Mouse (Mus musculus) midbrain, embryonic 14.5 days (tissue): ENCODE measurements around the gene Tcf12. TPM values are rescaled to one million over a fixed set of nuclear protein-coding genes. Genes with fewer than 3 reads are reported as not detected.

Experiments used
- ATAC-seq: fragments of 200-750 bp; cut with Nextera tagmentation; 2 replicates; pipeline ENCODE4 v1.8.0; 2017; ENCODE audit warnings: moderate number of reproducible peaks, moderate library complexity; ENCODE audit not compliant: low FRiP score, low TSS enrichment
- DNase-seq: peaks from one replicate; pipeline ENCODE4 v3.0.0-alpha.2; 2015
- H3K27ac ChIP-seq: fragments of 300-500 bp; sonication (generic); replicated peaks from 2 replicates; pipeline ENCODE4 v1.5.1; 2014; ENCODE audit warnings: mild to moderate bottlenecking, low read depth, low read length, moderate library complexity
- H3K27me3 ChIP-seq: fragments of 300-500 bp; sonication (generic); 2 replicates; pipeline ENCODE4 v1.6.1; 2014; ENCODE audit warnings: low read length, control low read depth, mixed read lengths; ENCODE audit not compliant: control insufficient read depth, insufficient read depth
- H3K36me3 ChIP-seq: fragments of 300-500 bp; sonication (generic); 2 replicates; pipeline ENCODE4 v1.6.1; 2014; ENCODE audit warnings: low read length, control low read depth; ENCODE audit not compliant: control insufficient read depth, insufficient read depth
- H3K4me1 ChIP-seq: fragments of 300-500 bp; sonication (generic); 2 replicates; pipeline ENCODE4 v1.6.1; 2014; ENCODE audit warnings: mild to moderate bottlenecking, antibody characterized with exemption, low read length, control low read depth; ENCODE audit not compliant: control insufficient read depth, insufficient read depth
- H3K4me2 ChIP-seq: fragments of 300-500 bp; sonication (generic); 2 replicates; pipeline ENCODE4 v1.6.1; 2014; ENCODE audit warnings: mild to moderate bottlenecking, low read length, moderate library complexity
- H3K4me3 ChIP-seq: fragments of 300-500 bp; sonication (generic); replicated peaks from 2 replicates; pipeline ENCODE4 v1.5.1; 2014; ENCODE audit warnings: low read depth, low read length
- H3K9ac ChIP-seq: fragments of 300-500 bp; sonication (generic); replicated peaks from 2 replicates; pipeline ENCODE4 v1.6.1; 2014; ENCODE audit warnings: mild to moderate bottlenecking, low read length, moderate library complexity
- H3K9me3 ChIP-seq: fragments of 300-500 bp; sonication (generic); 2 replicates; pipeline ENCODE4 v1.6.1; 2016; ENCODE audit warnings: low read length, control low read depth, mixed read lengths; ENCODE audit not compliant: control insufficient read depth
- WGBS: fragments of 180-500 bp; shearing (Covaris S2); extraction: QIAGEN DNeasy Blood & Tissue Kit; methylation state at CpG from one replicate; pipeline ENCODE4 v1.1.7; 2014; 5-methylcytosine and 5-hydroxymethylcytosine counted together
- polyA plus RNA-seq: library from polyadenylated mRNA; unstranded; fragments of >200 nt; fragmentation: Nextera tagmentation; extraction: Ambion mirVana; gene quantifications from 2 replicates; pipeline ENCODE4 v1.2.1, GENCODE M21; 2014

The Tcf12 gene
- polyA plus RNA-seq, 1 experiment from 2014 or later: 93.6 TPM

DNA sequence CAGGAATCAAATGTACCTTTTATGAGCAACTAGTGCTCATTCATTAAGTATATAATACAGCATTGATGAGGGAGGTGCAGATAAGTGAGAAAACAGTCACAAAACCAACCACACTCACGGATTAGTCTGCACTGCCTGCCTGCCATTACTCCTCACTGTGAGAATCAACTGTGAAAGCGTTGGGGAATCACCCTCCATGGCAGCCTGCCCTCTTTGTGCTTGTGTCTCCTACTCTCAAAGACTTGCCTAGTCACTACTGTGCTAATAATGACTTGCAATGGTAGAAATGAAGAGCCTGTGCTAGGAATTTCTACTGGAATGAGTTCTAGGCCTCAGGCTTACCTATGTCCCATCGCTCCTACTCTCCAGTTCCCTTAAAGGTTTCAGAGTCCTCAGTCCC lies 233.8 kb downstream of the Tcf12 start:
- no peak overlapping the region for H3K4me2 ChIP-seq
- DNase-seq: no peak
- WGBS: 53% methylated on average over 3 of the region's 3 CpGs

DNA sequence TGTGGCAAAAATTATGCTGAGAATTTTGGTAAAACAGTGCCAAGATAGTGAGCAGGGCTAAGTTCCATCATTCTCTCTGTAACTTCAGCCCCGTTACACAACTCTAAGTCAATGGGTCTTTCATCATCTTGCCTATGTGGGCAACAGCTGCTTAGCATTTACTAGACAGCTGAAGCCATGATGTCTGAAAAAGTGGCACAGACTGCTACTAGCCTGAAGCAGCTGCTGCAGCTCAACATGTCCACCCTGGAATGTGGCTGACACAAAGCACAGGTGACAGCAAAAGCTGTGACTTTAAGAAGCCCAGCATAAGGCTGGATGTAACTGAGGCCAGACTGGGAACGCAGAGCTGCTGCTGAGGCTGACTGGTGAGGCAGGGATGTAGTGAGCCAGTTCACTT lies 236.9 kb downstream of the Tcf12 start:
- H3K9me3 ChIP-seq: no peaks in the 10 kb centered on the region
- no peak overlapping the region for H3K4me2 ChIP-seq
- WGBS: 84% methylated on average over 2 of the region's 2 CpGs
- DNase-seq: no peak
- peaks cover 28% of the 10 kb centered on the region for H3K36me3 ChIP-seq
- H3K27me3 ChIP-seq: no peaks in the 10 kb centered on the region
- H3K4me3 ChIP-seq: no peak overlapping the region
- no peak overlapping the region for H3K9ac ChIP-seq
- H3K27ac ChIP-seq: no peak overlapping the region
- peaks cover 15% of the 10 kb centered on the region; the same call in 1 of the 2 replicates for H3K4me1 ChIP-seq
- no peak for ATAC-seq

More for the DNA sequence above, 233.8 kb downstream of the Tcf12 start:
- H3K36me3 ChIP-seq: peaks cover 24% of the 10 kb centered on the region
- no peak overlapping the region for H3K9ac ChIP-seq
- no peaks in the 10 kb centered on the region for H3K27me3 ChIP-seq
- H3K4me3 ChIP-seq: no peak overlapping the region
- H3K9me3 ChIP-seq: no peaks in the 10 kb centered on the region
- H3K27ac ChIP-seq: no peak overlapping the region; the same call in 1 of the 2 replicates
- no peak for ATAC-seq
- H3K4me1 ChIP-seq: peaks cover 25% of the 10 kb centered on the region

DNA sequence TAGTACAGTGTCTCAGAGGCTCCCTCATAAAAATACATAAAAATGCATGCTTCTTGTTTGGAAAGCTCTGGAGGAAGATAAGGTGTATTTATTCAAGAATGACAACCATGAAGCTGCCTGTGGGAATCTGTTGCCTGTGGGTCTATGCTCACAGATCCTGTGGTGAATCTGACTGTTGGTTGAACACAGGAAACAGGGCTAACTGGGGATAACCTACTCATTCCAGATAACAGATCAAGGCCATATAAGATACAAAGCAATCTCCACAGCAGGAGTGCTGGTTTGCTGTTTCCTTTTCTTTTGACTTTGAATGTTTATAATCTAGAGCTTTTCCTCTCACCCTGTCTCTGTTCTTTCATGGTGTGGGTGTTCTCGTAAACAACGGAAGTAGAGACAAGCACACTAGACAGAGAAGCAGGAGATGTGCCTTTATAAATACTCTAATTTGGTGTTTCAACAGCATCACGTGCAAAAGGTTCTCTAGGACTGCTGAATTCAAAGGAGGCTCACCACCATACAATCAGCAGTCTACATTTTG lies 237.6 kb downstream of the Tcf12 start:
- Histone ChIP-seq H3K27me3 (no peaks in the 10 kb centered on the region), H3K9me3 (no peaks in the 10 kb centered on the region), H3K4me2 (no peak overlapping the region), H3K9ac (no peak overlapping the region), H3K27ac (no peak overlapping the region), H3K4me1 (0 out of 2 replicates have a peak, but pooled peaks cover 9% of the 10 kb centered on the region), H3K36me3 (peaks cover 31% of the 10 kb centered on the region), H3K4me3 (no peak overlapping the region)
- DNase-seq: no peak
- no peak for ATAC-seq
- 89% methylated on average over 3 of the region's 3 CpGs for WGBS

GRCm38 (mm10) chr9:71863338-71863737 lies 248.3 kb downstream of the Tcf12 start:
- Histone ChIP-seq H3K4me2 (no peak overlapping the region), H3K4me1 (no peaks in the 10 kb centered on the region), H3K27ac (no peak overlapping the region), H3K27me3 (no peaks in the 10 kb centered on the region), H3K4me3 (no peak overlapping the region), H3K9ac (no peak overlapping the region), H3K9me3 (no peaks in the 10 kb centered on the region), H3K36me3 (peaks cover 21% of the 10 kb centered on the region)
- 63% methylated on average over 7 of the region's 7 CpGs for WGBS
- ATAC-seq (no peak), DNase-seq (no peak)

GRCm38 (mm10) chr9:71861629-71862028 lies 250.0 kb downstream of the Tcf12 start:
- H3K27ac ChIP-seq: no peak overlapping the region

DNA sequence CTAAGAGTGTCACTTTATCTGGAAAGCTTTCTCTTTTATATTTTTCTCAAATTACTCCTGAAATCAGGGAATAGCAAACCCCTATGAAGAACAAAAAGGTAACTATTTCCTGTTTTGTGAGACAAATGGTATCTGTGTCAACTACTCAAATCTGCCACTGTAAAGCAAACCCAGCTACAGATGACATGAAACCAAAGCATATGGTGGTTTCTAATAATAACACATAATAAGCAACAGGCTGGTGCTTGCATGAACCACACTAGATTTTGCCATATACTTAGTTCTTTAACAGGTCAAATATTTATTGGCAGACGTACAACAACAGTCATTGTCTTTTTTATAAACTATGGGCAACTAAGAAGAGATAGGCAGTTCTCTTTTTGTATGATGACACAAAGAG lies 253.7 kb downstream of the Tcf12 start:
- Histone ChIP-seq H3K4me2 (no peak overlapping the region), H3K36me3 (peaks cover 52% of the 10 kb centered on the region), H3K9ac (no peak overlapping the region), H3K4me3 (no peak overlapping the region), H3K9me3 (no peaks in the 10 kb centered on the region), H3K27ac (no peak overlapping the region), H3K27me3 (no peaks in the 10 kb centered on the region), H3K4me1 (no peaks in the 10 kb centered on the region)
- no peak for ATAC-seq
- WGBS: 91% methylated on average over 1 of the region's 1 CpGs
- no peak for DNase-seq

More at GRCm38 (mm10) chr9:71861629-71862028, 250.0 kb downstream of the Tcf12 start:
- no peaks in the 10 kb centered on the region for H3K27me3 ChIP-seq
- no peaks in the 10 kb centered on the region for H3K4me1 ChIP-seq
- ATAC-seq (no peak; the same call in 1 of the 2 replicates), DNase-seq (peak; percentile 44)
- H3K36me3 ChIP-seq: peaks cover 25% of the 10 kb centered on the region
- no peak overlapping the region for H3K4me2 ChIP-seq
- no peak overlapping the region for H3K9ac ChIP-seq
- WGBS: 11% methylated on average over 2 of the region's 2 CpGs
- H3K9me3 ChIP-seq: no peaks in the 10 kb centered on the region
- H3K4me3 ChIP-seq: no peak overlapping the region

DNA sequence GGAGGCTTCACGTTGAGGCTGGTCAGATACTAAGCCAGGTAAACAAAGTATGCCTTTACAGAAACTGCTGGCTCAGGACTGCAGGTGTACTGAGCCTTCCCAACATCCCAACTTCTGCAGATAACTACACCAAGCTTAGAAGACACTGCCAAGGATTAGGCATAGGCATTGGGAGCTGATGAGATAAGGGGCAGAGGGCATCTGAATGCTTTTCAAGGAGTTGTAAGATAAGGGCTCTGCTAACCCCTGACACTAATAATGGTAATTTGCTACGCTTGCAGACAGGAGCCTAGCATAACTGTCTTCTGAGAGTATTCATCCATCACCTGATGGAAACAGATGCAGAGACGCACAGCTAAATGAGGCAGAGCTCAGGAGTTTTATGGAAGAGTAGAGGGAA lies 257.8 kb downstream of the Tcf12 start:
- H3K4me3 ChIP-seq: no peak overlapping the region
- WGBS: 84% methylated on average over 3 of the region's 3 CpGs
- no peak overlapping the region for H3K9ac ChIP-seq
- no peak for ATAC-seq
- H3K36me3 ChIP-seq: peaks cover 65% of the 10 kb centered on the region
- no peaks in the 10 kb centered on the region for H3K9me3 ChIP-seq
- H3K4me2 ChIP-seq: no peak overlapping the region
- H3K27me3 ChIP-seq: no peaks in the 10 kb centered on the region
- no peak overlapping the region for H3K27ac ChIP-seq
- no peak for DNase-seq
- no peaks in the 10 kb centered on the region for H3K4me1 ChIP-seq

GRCm38 (mm10) chr9:71850283-71850682 lies 261.4 kb downstream of the Tcf12 start:
- DNase-seq: no peak
- no peak overlapping the region for H3K9ac ChIP-seq
- H3K27me3 ChIP-seq: no peaks in the 10 kb centered on the region
- no peaks in the 10 kb centered on the region for H3K9me3 ChIP-seq
- H3K4me1 ChIP-seq: no peaks in the 10 kb centered on the region
- ATAC-seq: no peak
- H3K36me3 ChIP-seq: peaks cover 67% of the 10 kb centered on the region
- H3K27ac ChIP-seq: no peak overlapping the region
- no peak overlapping the region for H3K4me2 ChIP-seq
- 95% methylated on average over 1 of the region's 1 CpGs for whole genome bisulfite sequencing
- no peak overlapping the region for H3K4me3 ChIP-seq

GRCm38 (mm10) chr9:71848392-71848791 lies 263.3 kb downstream of the Tcf12 start:
- Histone ChIP-seq H3K27ac (no peak overlapping the region), H3K27me3 (no peaks in the 10 kb centered on the region), H3K36me3 (peaks cover 63% of the 10 kb centered on the region), H3K4me3 (no peak overlapping the region), H3K9me3 (no peaks in the 10 kb centered on the region), H3K4me2 (no peak overlapping the region), H3K4me1 (no peaks in the 10 kb centered on the region), H3K9ac (no peak overlapping the region)
- WGBS: 97% methylated on average over 3 of the region's 3 CpGs
- ATAC-seq (no peak), DNase-seq (no peak)
